In genomic region chr14:61724942-61725341, GRCm38 (mm10) we compare ENCODE assay signal across 19 mouse cellular contexts.
"Had no signal": no experiment of that assay in that cellular context is flagged by ENCODE, and none has a peak within 500 bp of the region (broad histone marks: within the 10 kb centered on the region; RNA-seq: fewer than 3 reads in every experiment).

No protein-coding gene starts in this region.

- H3K4me2 ChIP-seq: limb, embryonic 13.5 days; liver, embryonic 13.5 days; lung, embryonic 15.5 days; midbrain, embryonic 12.5 days; midbrain, embryonic 15.5 days; neural tube, embryonic 13.5 days had no signal

- DNase-seq: kidney, adult 2 months; kidney, postnatal 36 days; liver, embryonic 13.5 days; lung, postnatal 14 days; right cerebral cortex, postnatal 14 days; right cerebral cortex, postnatal 4 days; thymus, adult 2 months; thymus, postnatal 14 days; thymus, postnatal 4 days had no signal

- H3K9me3 ChIP-seq: limb, embryonic 10.5 days; limb, embryonic 13.5 days; liver, embryonic 13.5 days; lung, embryonic 15.5 days; midbrain, embryonic 12.5 days; midbrain, embryonic 15.5 days; neural tube, embryonic 13.5 days had no signal

- H3K4me3 ChIP-seq: limb, embryonic 10.5 days; limb, embryonic 13.5 days; liver, embryonic 13.5 days; lung, embryonic 15.5 days; midbrain, embryonic 12.5 days; midbrain, embryonic 15.5 days; myocyte; neural tube, embryonic 13.5 days had no signal

- H3K36me3 ChIP-seq: limb, embryonic 10.5 days; limb, embryonic 13.5 days; liver, embryonic 13.5 days; lung, embryonic 15.5 days; midbrain, embryonic 12.5 days; midbrain, embryonic 15.5 days; neural tube, embryonic 13.5 days had no signal

- H3K27ac ChIP-seq: kidney, postnatal 0 days; limb, embryonic 10.5 days; limb, embryonic 13.5 days; liver, embryonic 13.5 days; lung, embryonic 15.5 days; midbrain, embryonic 12.5 days; midbrain, embryonic 15.5 days; neural tube, embryonic 13.5 days; stomach, postnatal 0 days had no signal

- H3K9ac ChIP-seq: limb, embryonic 13.5 days; liver, embryonic 13.5 days; lung, embryonic 15.5 days; midbrain, embryonic 12.5 days; midbrain, embryonic 15.5 days; neural tube, embryonic 13.5 days had no signal

- ATAC-seq: intestine, postnatal 0 days; midbrain, embryonic 15.5 days had no signal

- H3K4me1 ChIP-seq: liver, embryonic 13.5 days; lung, embryonic 15.5 days; midbrain, embryonic 15.5 days had no signal

- H3K27me3 ChIP-seq: limb, embryonic 13.5 days; liver, embryonic 13.5 days; lung, embryonic 15.5 days; midbrain, embryonic 12.5 days; midbrain, embryonic 15.5 days; neural tube, embryonic 13.5 days had no signal
